Mouse (Mus musculus): ENCODE data around the gene Dnah12. TPM values are rescaled to one million over a fixed set of nuclear protein-coding genes. Genes with fewer than 3 reads are reported as not detected.

The Dnah12 gene
- polyA plus RNA-seq, 1 experiment = 0.04 TPM

Other genes starting within 250 kb of the Dnah12 start
- gene Slmap, start 158.3 kb upstream of the Dnah12 start, polyA plus RNA-seq (2012; rRNA removed) = 54.9 and 58.4 TPM in 2 replicates
- 21.9 and 23.9 TPM in 2 replicates for gene Dennd6a, start 119.4 kb upstream of the Dnah12 start, polyA plus RNA-seq (2012; rRNA removed)
- 107 and 111 TPM in 2 replicates for gene Arf4, start 55.2 kb upstream of the Dnah12 start, polyA plus RNA-seq (2012; rRNA removed)
- gene Pde12, start 23.4 kb upstream of the Dnah12 start, polyA plus RNA-seq (2012; rRNA removed) = 4.8 and 4.9 TPM in 2 replicates
- gene Asb14, start 201.3 kb downstream of the Dnah12 start, polyA plus RNA-seq (2012; rRNA removed) = 0.14 and 0.19 TPM in 2 replicates

Measured in frontal cortex, adult 2 months (tissue).